Mouse (Mus musculus): ENCODE data around the gene Pax5.

DNA sequence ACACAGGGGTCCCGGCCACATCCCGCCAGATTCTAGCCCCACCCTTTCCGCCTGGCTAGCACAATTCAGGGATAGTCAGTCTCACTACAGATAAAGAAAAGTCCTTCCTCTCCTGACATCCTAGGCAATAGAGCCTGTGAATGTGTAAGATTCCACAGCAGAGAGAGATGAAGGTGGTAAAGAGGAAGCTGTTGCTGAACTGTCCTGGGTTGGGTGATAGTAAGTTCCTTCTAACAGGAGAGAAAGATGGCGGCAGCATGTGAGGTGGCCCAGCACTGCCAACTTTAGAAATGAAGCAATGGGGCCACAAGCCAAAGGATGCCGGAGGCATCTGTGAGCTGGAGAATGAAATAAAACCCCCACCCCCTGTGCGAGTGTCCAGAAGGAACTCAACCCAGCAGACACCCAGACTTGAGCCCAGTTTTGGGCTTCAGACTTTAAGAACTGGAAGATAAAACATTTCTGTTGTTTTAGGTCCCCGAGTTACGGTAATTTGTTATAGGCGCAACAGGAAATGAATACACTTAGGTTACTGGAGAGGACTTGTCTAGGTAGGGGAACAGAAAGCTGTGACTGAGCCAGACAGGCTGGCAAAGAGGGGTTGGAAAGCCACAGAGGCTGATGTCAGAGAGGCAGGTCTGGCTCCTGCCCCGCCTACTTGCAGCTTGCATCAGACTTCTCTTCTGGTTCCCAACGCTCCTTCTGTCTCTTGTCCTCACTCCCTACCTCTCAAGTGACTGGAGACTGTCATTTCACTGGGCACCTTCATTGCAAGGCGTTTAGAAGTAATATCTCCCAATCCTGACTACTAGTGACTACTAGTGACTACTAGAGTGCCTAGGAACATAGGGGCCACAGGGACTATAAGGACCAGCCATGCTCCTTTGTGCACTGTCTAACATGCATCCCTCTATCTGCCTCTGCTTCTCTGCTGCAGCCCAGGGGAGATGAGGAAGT lies 144.9 kb downstream of the Pax5 start:
- TF ChIP-seq POLR2A (IDR thresholded peaks at IDR 0.05; ENCODE audit: low read depth, low read length): no peak
- no peak for TF ChIP-seq CTCF (conservative IDR thresholded peaks at IDR 0.05; ENCODE audit: insufficient read depth, insufficient read length, low read depth, low read length)
